Mouse (Mus musculus) cerebellum, adult 2 months (tissue): ENCODE results near the gene Hk1.

ENCODE experiments used
- CTCF ChIP-seq: fragments of 200-500 bp; IDR thresholded peaks from 2 replicates; pipeline ENCODE4 v1.5.1; 2011; ENCODE audit warnings: low read depth, mild to moderate bottlenecking, control low read depth, low read length, moderate library complexity, borderline replicate concordance; ENCODE audit not compliant: insufficient read depth
- POLR2A ChIP-seq: fragments of 200-500 bp; IDR thresholded peaks from 2 replicates; pipeline ENCODE4 v1.6.1; 2011; ENCODE audit warnings: low read length, control low read depth, borderline replicate concordance; ENCODE audit not compliant: insufficient read depth

DNA sequence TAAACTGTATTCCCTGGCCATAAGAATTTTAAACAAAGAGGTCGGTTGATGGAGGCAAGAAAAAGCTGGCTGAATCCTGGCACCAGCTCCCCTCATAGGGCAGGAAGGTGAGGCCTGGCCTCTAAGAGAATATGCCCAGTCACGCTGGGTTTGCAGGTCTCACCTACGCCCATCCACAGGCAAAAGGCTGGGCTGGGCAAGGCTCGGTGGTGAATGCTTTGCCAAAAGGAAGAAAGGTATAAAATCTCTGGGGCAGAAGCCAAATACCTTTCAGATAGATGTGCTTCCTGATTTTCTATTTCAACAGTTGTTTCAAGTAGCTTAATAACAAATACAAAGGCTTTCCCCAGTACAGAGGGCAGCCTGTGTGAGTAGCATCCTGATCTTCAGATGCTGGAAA is 100.0 kb downstream of the Hk1 start:
- TF ChIP-seq CTCF: no peak
- no peak for TF ChIP-seq POLR2A
